Mouse (Mus musculus) neural tube, embryonic 11.5 days (tissue): Measurements from ENCODE around the gene Banf2. TPM values are rescaled to one million over a fixed set of nuclear protein-coding genes. Genes with fewer than 3 reads are reported as not detected.

ENCODE experiments used
- ATAC-seq: fragments of 200-750 bp; cut with Nextera tagmentation; 2 replicates; pipeline ENCODE4 v1.8.0; 2017; ENCODE audit warnings: moderate number of reproducible peaks, mild to moderate bottlenecking, moderate TSS enrichment, moderate library complexity; ENCODE audit not compliant: insufficient read depth, low FRiP score, low TSS enrichment
- DNase-seq: peaks from one replicate; pipeline ENCODE4 v3.0.0-alpha.2; 2015; ENCODE audit warnings: low spot score
- H3K27ac ChIP-seq: fragments of 300-500 bp; sonication (generic); 2 replicates; pipeline ENCODE4 v1.5.1; 2014; ENCODE audit warnings: low read depth, mild to moderate bottlenecking, low read length
- H3K27me3 ChIP-seq: fragments of 300-500 bp; sonication (generic); 2 replicates; pipeline ENCODE4 v1.6.1; 2014; ENCODE audit warnings: mild to moderate bottlenecking, low read length, mixed read lengths; ENCODE audit not compliant: control insufficient read depth, insufficient read depth
- H3K36me3 ChIP-seq: fragments of 300-500 bp; sonication (generic); 2 replicates; pipeline ENCODE4 v1.6.1; 2014; ENCODE audit warnings: mild to moderate bottlenecking, low read length, moderate library complexity, mixed read lengths; ENCODE audit not compliant: control insufficient read depth, insufficient read depth
- H3K4me1 ChIP-seq: fragments of 300-500 bp; sonication (generic); 2 replicates; pipeline ENCODE4 v1.6.1; 2014; ENCODE audit warnings: low read length, mixed read lengths; ENCODE audit not compliant: control insufficient read depth, insufficient read depth
- H3K4me2 ChIP-seq: fragments of 300-500 bp; sonication (generic); 2 replicates; pipeline ENCODE4 v1.6.1; 2014; ENCODE audit warnings: low read depth, mild to moderate bottlenecking, moderate library complexity
- H3K4me3 ChIP-seq: fragments of 300-500 bp; sonication (generic); 2 replicates; pipeline ENCODE4 v1.5.1; 2014; ENCODE audit warnings: low read depth, low read length
- H3K9ac ChIP-seq: fragments of 300-500 bp; sonication (generic); 2 replicates; pipeline ENCODE4 v1.6.1; 2014; ENCODE audit warnings: mild to moderate bottlenecking, low read length
- H3K9me3 ChIP-seq: fragments of 300-500 bp; sonication (generic); 2 replicates; pipeline ENCODE4 v1.6.1; 2016; ENCODE audit warnings: low read length; ENCODE audit not compliant: control insufficient read depth
- WGBS: fragments of 180-500 bp; shearing (Covaris S2); extraction: QIAGEN DNeasy Blood & Tissue Kit; methylation state at CpG from one replicate; pipeline ENCODE4 v1.1.7; 2014; 5-methylcytosine and 5-hydroxymethylcytosine counted together
- polyA plus RNA-seq: library from polyadenylated mRNA; unstranded; fragments of >200 nt; fragmentation: Nextera tagmentation; extraction: Ambion mirVana; gene quantifications from 2 replicates; pipeline ENCODE4 v1.2.1, GENCODE M21; 2014

Gene Banf2
- polyA plus RNA-seq, 1 experiment from 2014 or later: not detected

DNA sequence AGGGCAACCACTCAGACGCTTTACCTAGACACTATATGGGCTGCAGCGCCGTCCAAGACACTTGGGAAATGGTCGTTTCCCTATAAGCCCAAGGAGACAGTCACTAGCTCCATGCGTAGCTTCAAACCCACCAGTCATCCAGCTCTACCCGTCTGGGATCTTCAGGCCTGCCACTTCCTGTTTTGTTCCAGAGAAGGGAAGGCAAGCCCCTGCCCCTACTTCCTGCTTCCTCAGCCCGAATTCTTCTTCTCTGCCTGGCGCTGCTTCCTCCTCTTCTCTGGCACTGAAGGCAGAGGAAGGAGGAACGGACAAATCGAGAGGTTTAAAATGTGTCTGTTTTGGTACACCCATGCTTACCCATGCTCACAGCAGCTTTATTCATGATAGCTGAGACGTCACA is 14.1 kb downstream of the Banf2 start:
- no peak for DNase-seq
- no peak overlapping the region for H3K9ac ChIP-seq
- H3K4me2 ChIP-seq: no peak overlapping the region
- H3K4me3 ChIP-seq: no peak overlapping the region
- ATAC-seq: no peak
- no peaks in the 10 kb centered on the region for H3K4me1 ChIP-seq
- H3K36me3 ChIP-seq: no peaks in the 10 kb centered on the region
- WGBS: 87% methylated on average over 11 of the region's 11 CpGs
- no peaks in the 10 kb centered on the region for H3K27me3 ChIP-seq
- no peak overlapping the region for H3K27ac ChIP-seq
- 0 out of 2 replicates have a peak, but pooled peaks cover 5% of the 10 kb centered on the region for H3K9me3 ChIP-seq

DNA sequence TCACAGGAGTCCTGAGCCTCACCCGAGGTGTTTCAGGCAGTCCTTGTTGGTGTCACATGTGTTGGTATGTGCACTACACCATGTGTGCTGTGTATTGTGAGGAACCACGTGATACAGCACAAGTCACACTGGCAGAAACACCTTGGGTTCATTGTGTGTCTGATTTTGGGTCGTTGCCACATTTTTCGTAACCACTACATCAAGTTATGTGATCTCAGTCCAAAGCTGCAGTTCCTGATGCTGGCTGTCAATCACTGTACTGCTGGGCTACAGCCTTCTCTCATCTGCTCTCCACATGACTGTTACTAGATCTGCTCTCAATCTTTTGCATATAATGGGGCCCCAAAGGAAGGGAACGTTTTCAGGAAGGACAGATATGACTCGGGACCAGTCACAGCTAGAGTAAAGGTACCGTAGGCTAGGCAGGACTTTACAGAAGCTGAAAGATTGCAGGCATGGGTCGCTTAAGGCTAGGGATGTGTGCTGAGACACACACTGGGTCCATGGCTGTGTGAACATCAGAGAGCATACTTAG is 17.4 kb downstream of the Banf2 start:
- no peak for DNase-seq
- Histone ChIP-seq H3K36me3 (no peaks in the 10 kb centered on the region), H3K27ac (no peak overlapping the region), H3K9ac (no peak overlapping the region), H3K4me3 (no peak overlapping the region), H3K9me3 (no peaks in the 10 kb centered on the region), H3K4me1 (no peaks in the 10 kb centered on the region), H3K4me2 (no peak overlapping the region), H3K27me3 (no peaks in the 10 kb centered on the region)
- 82% methylated on average over 8 of the region's 8 CpGs for WGBS
- no peak for ATAC-seq

DNA sequence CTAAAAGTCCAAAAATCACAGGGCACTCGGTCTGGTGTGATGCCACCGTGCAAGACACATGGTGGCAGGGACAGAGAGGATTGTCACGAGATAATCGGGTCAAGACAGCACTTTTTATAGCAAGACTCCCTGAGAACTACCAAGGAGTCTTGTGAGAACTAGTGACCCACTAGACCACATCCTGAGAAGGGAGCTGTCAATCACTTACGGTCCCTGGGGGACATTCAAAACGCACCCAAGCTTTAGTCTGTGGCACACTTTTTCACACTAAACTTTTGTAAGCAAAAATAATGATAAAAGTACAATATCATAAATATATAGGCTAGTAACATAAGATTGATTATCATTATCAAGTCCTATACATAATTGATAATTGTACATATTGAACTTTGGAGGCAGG is 18.0 kb downstream of the Banf2 start:
- H3K27ac ChIP-seq: no peak overlapping the region
- H3K27me3 ChIP-seq: no peaks in the 10 kb centered on the region
- 97% methylated on average over 6 of the region's 6 CpGs for WGBS
- H3K4me2 ChIP-seq: no peak overlapping the region
- no peaks in the 10 kb centered on the region for H3K4me1 ChIP-seq
- no peak overlapping the region for H3K9ac ChIP-seq
- H3K36me3 ChIP-seq: no peaks in the 10 kb centered on the region
- DNase-seq: no peak
- ATAC-seq: no peak
- no peak overlapping the region for H3K4me3 ChIP-seq
- H3K9me3 ChIP-seq: no peaks in the 10 kb centered on the region

DNA sequence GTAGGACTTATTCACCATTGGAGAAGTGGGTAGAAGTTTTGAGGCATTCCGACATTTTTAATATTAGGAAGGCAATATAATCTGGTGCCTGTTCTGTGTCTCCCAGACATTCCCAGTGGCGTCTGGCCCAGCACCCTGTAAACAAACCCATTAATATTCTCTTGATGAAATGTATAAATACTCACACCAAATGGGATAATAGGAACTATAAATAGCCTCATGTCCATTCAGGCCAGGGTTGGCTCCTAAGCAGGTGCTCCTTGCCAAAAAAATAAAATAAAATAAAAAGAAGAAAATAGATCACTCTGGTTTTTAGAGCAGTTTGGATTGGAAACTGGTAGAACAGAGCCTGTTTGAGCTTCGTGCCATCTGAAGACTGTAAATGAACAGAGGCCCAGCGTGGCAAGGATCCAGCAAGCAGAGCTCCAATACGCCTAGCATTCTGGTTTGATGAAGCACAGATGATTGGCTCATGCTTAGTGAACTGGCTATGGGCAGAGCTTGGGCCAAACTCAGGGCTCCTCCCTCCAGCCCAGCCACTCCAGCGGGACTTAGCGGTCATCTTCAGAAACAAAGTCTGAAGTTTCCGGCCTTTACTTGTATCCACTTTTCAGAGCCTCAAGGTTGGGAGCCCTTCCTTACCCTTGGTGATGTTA is 19.7 kb downstream of the Banf2 start:
- Histone ChIP-seq H3K4me3 (no peak overlapping the region), H3K9me3 (no peaks in the 10 kb centered on the region), H3K27me3 (no peaks in the 10 kb centered on the region), H3K9ac (no peak overlapping the region), H3K27ac (no peak overlapping the region), H3K4me2 (no peak overlapping the region), H3K4me1 (no peaks in the 10 kb centered on the region), H3K36me3 (no peaks in the 10 kb centered on the region)
- ATAC-seq (no peak), DNase-seq (no peak)
- 93% methylated on average over 8 of the region's 8 CpGs for WGBS

DNA sequence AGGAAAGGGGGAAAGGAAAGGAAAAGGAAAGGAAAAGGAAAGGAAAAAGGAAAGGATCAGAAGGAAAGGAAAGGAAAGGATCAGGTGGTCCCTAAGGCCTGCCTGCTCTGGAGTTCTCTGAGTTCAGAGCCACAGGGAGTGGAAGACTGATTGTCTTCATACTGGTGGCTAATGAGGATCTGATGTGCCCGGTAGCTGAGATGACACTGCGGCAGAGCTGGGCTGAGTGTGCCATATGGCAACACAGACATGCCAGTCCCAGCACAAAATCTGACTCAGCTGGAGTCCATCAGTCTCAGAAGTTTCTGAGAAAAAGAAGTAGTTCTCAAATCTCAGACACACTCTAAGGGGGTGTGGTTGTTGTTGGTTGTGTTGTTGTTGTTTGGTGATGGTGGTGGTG is 24.9 kb downstream of the Banf2 start:
- WGBS: 86% methylated on average over 2 of the region's 2 CpGs
- H3K27me3 ChIP-seq: no peaks in the 10 kb centered on the region
- DNase-seq (no peak), ATAC-seq (no peak)
- H3K9ac ChIP-seq: no peak overlapping the region
- no peak overlapping the region for H3K4me2 ChIP-seq
- H3K36me3 ChIP-seq: no peaks in the 10 kb centered on the region
- no peak overlapping the region for H3K4me3 ChIP-seq
- no peak overlapping the region for H3K27ac ChIP-seq
- no peaks in the 10 kb centered on the region for H3K9me3 ChIP-seq
- H3K4me1 ChIP-seq: no peaks in the 10 kb centered on the region

DNA sequence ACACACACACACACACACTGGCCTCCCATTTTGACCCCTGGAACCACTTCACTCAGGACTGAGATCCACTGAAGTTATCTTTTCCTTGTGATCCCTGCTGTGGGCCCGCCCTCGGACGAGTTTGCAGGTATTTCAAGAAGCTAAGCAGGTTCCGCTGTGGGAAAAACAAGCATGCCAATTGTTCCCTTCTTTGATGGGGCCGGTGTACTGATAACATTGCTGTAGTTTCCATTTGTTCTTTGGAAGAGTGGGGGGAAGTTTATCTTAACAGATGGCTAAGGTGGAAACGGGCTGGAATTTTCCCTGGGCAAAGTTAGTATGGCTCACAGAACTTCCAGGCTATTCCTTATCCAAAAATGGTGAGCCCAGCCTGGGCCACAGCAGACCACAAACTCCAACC is 28.8 kb downstream of the Banf2 start:
- no peak overlapping the region for H3K4me2 ChIP-seq
- H3K9ac ChIP-seq: no peak overlapping the region
- no peaks in the 10 kb centered on the region for H3K9me3 ChIP-seq
- no peaks in the 10 kb centered on the region for H3K4me1 ChIP-seq
- H3K36me3 ChIP-seq: no peaks in the 10 kb centered on the region
- H3K27ac ChIP-seq: no peak overlapping the region
- no peak for DNase-seq
- no peak for ATAC-seq
- H3K27me3 ChIP-seq: no peaks in the 10 kb centered on the region
- WGBS: 67% methylated on average over 6 of the region's 6 CpGs
- no peak overlapping the region for H3K4me3 ChIP-seq

DNA sequence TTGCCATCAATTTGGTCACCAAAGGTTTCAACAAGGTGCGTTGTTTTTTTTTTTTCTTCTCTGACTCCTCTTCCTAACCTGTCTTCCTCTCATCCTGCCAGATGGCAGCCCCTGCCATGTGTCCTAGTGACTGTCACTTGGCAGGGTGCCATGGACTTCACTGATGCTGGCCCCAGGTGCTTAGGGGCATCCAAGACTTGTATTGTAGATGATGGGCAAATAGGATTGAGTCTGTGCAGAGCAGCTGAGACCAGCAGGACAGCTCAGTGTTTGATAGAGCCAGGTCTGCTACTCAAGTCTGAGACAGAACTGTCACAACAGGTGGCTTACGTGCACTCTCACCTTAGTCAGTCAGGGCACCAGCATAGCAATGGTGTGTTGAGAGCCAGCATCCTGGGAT is 32.6 kb downstream of the Banf2 start:
- ATAC-seq (no peak), DNase-seq (no peak)
- no peak overlapping the region for H3K9ac ChIP-seq
- H3K36me3 ChIP-seq: no peaks in the 10 kb centered on the region
- H3K4me2 ChIP-seq: no peak overlapping the region
- no peak overlapping the region for H3K27ac ChIP-seq
- no peaks in the 10 kb centered on the region for H3K4me1 ChIP-seq
- H3K4me3 ChIP-seq: no peak overlapping the region
- WGBS: 97% methylated on average over 2 of the region's 2 CpGs
- H3K27me3 ChIP-seq: no peaks in the 10 kb centered on the region
- H3K9me3 ChIP-seq: no peaks in the 10 kb centered on the region

DNA sequence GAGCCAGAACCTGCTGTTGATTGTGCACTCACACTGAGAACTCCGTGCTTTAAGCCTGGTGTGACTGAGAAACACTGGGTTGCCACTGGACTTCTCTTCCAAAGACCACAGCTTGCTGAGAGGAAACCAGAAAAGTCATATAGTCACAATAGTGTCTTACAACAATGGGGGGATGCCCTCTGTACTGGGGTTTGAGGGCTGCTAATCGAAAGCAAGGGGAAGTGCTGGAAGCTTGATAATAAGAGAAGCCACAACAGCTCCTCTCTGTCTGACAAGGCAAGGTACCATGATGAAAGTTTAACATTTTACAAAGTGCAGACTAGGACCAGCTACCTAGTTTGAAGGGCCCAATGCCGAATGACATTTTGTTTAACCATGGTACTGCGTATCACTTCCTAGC is 36.8 kb downstream of the Banf2 start:
- H3K36me3 ChIP-seq: no peaks in the 10 kb centered on the region
- H3K4me3 ChIP-seq: no peak overlapping the region
- 0 out of 2 replicates have a peak, but pooled peaks cover 3% of the 10 kb centered on the region for H3K4me1 ChIP-seq
- ATAC-seq (no peak), DNase-seq (no peak)
- H3K9me3 ChIP-seq: no peaks in the 10 kb centered on the region
- H3K4me2 ChIP-seq: no peak overlapping the region
- 93% methylated on average over 4 of the region's 4 CpGs for WGBS
- no peak overlapping the region for H3K27ac ChIP-seq
- no peaks in the 10 kb centered on the region for H3K27me3 ChIP-seq
- no peak overlapping the region for H3K9ac ChIP-seq

DNA sequence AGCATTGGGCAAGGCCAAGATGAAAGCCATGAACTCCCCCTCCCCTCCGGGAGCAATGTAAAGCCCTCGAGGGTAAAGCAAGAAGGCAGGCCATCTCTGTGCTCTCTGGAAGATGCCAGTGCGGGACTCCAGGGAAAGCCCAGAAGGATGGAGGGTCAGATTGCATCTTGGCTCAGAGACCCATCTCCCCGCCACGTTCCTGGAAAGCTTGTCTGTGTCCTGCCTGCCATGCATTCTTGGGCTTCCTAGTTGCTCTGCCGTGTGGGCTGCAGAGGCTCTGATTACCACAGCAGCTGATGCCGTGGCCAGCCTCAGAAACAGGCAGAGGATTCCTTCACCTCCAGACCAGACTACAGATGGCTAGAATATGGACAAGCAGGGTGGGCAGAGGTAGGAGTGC is 37.6 kb downstream of the Banf2 start:
- H3K9me3 ChIP-seq: no peaks in the 10 kb centered on the region
- 60% methylated on average over 7 of the region's 7 CpGs for WGBS
- H3K4me1 ChIP-seq: 0 out of 2 replicates have a peak, but pooled peaks cover 3% of the 10 kb centered on the region
- H3K4me3 ChIP-seq: no peak overlapping the region
- H3K4me2 ChIP-seq: no peak overlapping the region
- no peaks in the 10 kb centered on the region for H3K27me3 ChIP-seq
- no peak overlapping the region for H3K9ac ChIP-seq
- no peak for ATAC-seq
- H3K36me3 ChIP-seq: no peaks in the 10 kb centered on the region
- H3K27ac ChIP-seq: no peak overlapping the region
- no peak for DNase-seq
